Mouse (Mus musculus) liver, embryonic 11.5 days (tissue): Measurements from ENCODE around the gene Cox4i1. TPM values are rescaled to one million over a fixed set of nuclear protein-coding genes. Genes with fewer than 3 reads are reported as not detected.

Source experiments
- ATAC-seq: fragments of 200-750 bp; cut with Nextera tagmentation; replicated peaks from 2 replicates; pipeline ENCODE4 v1.8.0; 2017; ENCODE audit warnings: moderate number of reproducible peaks, mild to moderate bottlenecking, moderate TSS enrichment, moderate library complexity; ENCODE audit not compliant: low FRiP score
- DNase-seq: peaks from one replicate; pipeline ENCODE4 v3.0.0-alpha.2; 2017; ENCODE audit warnings: low spot score
- H3K27ac ChIP-seq: fragments of 300-500 bp; sonication (generic); 2 replicates; pipeline ENCODE4 v1.5.1; 2014; ENCODE audit warnings: mild to moderate bottlenecking, low read depth, low read length, control low read depth
- H3K27me3 ChIP-seq: fragments of 300-500 bp; sonication (generic); replicated peaks from 2 replicates; pipeline ENCODE4 v1.6.1; 2014; ENCODE audit warnings: low read length, mixed read lengths; ENCODE audit not compliant: control insufficient read depth, insufficient read depth
- H3K36me3 ChIP-seq: fragments of 300-500 bp; sonication (generic); 2 replicates; pipeline ENCODE4 v1.6.1; 2014; ENCODE audit warnings: mild to moderate bottlenecking, low read length, moderate library complexity, mixed read lengths; ENCODE audit not compliant: control insufficient read depth, insufficient read depth
- H3K4me1 ChIP-seq: fragments of 300-500 bp; sonication (generic); replicated peaks from 2 replicates; pipeline ENCODE4 v1.6.1; 2014; ENCODE audit warnings: low read length, mixed read lengths; ENCODE audit not compliant: control insufficient read depth, insufficient read depth
- H3K4me2 ChIP-seq: fragments of 300-500 bp; sonication (generic); 2 replicates; pipeline ENCODE4 v1.6.1; 2014; ENCODE audit warnings: mild to moderate bottlenecking, control low read depth, moderate library complexity
- H3K4me3 ChIP-seq: fragments of 300-500 bp; sonication (generic); 2 replicates; pipeline ENCODE4 v1.5.1; 2014; ENCODE audit warnings: low read depth, low read length, control low read depth
- H3K9ac ChIP-seq: fragments of 300-500 bp; sonication (generic); 2 replicates; pipeline ENCODE4 v1.6.1; 2014; ENCODE audit warnings: low read depth, low read length, control low read depth
- H3K9me3 ChIP-seq: fragments of 300-500 bp; sonication (generic); 2 replicates; pipeline ENCODE4 v1.6.1; 2016; ENCODE audit warnings: low read length, inconsistent platforms, mixed read lengths; ENCODE audit not compliant: control insufficient read depth
- WGBS: fragments of 180-500 bp; shearing (Covaris S2); extraction: QIAGEN DNeasy Blood & Tissue Kit; methylation state at CpG from one replicate; pipeline ENCODE4 v1.1.7; 2014; 5-methylcytosine and 5-hydroxymethylcytosine counted together
- polyA plus RNA-seq: library from polyadenylated mRNA; unstranded; fragments of >200 nt; fragmentation: Nextera tagmentation; extraction: Ambion mirVana; gene quantifications from 2 replicates; pipeline ENCODE4 v1.2.1, GENCODE M21; 2014

The Cox4i1 gene
- polyA plus RNA-seq, 1 experiment from 2014 or later, result 1,118 TPM

DNA sequence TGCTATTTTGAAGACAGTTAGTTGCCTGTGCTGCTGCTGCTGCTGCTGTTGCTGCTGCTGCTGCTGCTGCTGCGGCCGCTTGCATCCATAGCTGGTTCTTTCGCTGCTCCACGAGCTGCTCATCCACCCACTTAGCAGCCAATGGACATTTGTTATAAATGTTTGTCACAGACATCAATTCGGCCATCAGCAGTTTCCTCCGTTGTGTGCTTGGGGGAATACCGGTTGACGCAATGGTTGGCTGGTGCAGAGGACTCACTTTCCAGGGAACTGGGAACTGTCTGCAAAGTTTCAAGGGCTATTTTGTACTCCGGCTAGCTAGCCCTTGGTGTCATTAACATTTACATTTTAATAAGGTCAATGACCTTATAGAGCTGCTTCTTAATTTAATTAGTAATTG is 36.2 kb downstream of the Cox4i1 start:
- ATAC-seq (no peak), DNase-seq (no peak)
- Histone ChIP-seq H3K4me2 (no peak overlapping the region), H3K27me3 (no peaks in the 10 kb centered on the region), H3K4me3 (no peak overlapping the region), H3K9me3 (no peaks in the 10 kb centered on the region), H3K9ac (no peak overlapping the region), H3K36me3 (no peaks in the 10 kb centered on the region), H3K4me1 (peaks cover 6% of the 10 kb centered on the region; the same call in 1 of the 2 replicates), H3K27ac (no peak overlapping the region)
- 65% methylated on average over 9 of the region's 9 CpGs for WGBS

DNA sequence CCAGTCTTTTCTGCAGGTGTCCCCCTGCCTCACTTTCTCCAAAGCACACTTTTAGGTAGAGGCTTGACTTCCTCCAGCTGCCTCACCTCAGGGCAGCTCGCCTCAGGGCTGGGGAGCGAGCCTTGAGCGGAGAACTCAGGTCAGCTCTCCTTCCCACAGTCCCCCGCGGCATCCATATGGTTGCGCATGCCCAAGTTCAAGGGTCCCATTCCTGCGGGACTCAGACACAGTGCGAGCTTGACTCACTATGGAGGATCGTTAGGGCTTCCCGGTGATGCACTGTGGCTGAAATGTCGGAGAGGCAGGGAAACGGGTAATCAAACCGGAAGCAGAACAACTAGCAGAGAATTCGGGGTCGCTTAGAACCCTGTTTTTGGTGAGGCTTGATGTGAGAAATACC is 37.1 kb downstream of the Cox4i1 start:
- Histone ChIP-seq H3K4me3 (no peak overlapping the region), H3K9me3 (no peaks in the 10 kb centered on the region), H3K27ac (no peak overlapping the region), H3K36me3 (no peaks in the 10 kb centered on the region), H3K4me2 (no peak overlapping the region), H3K9ac (no peak overlapping the region), H3K27me3 (no peaks in the 10 kb centered on the region), H3K4me1 (peaks cover 6% of the 10 kb centered on the region; the same call in 1 of the 2 replicates)
- ATAC-seq, result no peak
- DNase-seq, result no peak
- 78% methylated on average over 15 of the region's 15 CpGs for WGBS

DNA sequence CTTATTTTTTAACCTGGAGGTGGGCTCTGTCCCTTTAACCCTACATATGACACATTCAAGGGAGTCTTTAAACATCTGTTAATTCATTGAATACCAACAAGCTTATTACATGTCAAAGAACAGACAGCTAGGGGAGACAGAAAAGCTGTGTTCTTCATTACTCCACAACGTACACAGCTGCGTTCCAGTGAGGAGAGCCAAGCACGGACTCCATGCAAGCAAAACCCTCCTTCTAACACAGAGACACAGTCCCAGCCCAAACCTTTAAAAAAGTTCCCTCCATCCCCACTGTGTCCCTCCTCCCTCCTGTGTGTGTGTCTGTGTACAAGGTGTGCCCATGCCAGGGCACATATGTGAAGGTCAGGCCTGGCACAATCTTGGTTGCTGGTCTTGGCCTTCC is 38.2 kb downstream of the Cox4i1 start:
- H3K9me3 ChIP-seq, result no peaks in the 10 kb centered on the region
- no peaks in the 10 kb centered on the region for H3K27me3 ChIP-seq
- H3K36me3 ChIP-seq, result no peaks in the 10 kb centered on the region
- no peak overlapping the region for H3K4me2 ChIP-seq
- no peak overlapping the region for H3K27ac ChIP-seq
- no peak overlapping the region for H3K4me3 ChIP-seq
- peaks cover 6% of the 10 kb centered on the region; the same call in 1 of the 2 replicates for H3K4me1 ChIP-seq
- ATAC-seq (no peak), DNase-seq (no peak)
- no peak overlapping the region for H3K9ac ChIP-seq
- WGBS, result 81% methylated on average over 3 of the region's 3 CpGs

DNA sequence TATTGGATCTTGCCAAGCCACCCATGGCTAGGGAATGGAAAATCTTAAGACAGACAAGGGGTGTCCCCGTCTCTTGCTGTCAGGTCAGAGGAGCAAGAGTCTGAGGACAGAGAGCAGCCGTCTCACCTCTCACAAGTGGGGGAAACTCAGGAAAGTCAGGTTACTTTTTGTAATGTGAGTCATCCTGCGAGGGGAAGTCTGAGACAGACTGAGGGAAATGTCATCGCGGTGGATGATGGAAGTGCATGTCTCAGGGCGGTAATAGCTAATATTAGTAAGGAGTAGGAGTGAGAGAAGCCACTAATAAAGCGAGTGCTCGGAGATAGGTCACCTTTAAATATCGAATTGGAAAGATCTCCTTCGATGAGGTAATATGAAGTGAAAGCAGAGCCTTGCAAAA is 41.2 kb downstream of the Cox4i1 start:
- Histone ChIP-seq H3K4me3 (no peak overlapping the region), H3K27me3 (no peaks in the 10 kb centered on the region), H3K9me3 (no peaks in the 10 kb centered on the region), H3K27ac (no peak overlapping the region), H3K4me1 (no peaks in the 10 kb centered on the region), H3K9ac (no peak overlapping the region), H3K36me3 (no peaks in the 10 kb centered on the region), H3K4me2 (no peak overlapping the region)
- DNase-seq (no peak), ATAC-seq (no peak)
- 62% methylated on average over 10 of the region's 10 CpGs for WGBS

DNA sequence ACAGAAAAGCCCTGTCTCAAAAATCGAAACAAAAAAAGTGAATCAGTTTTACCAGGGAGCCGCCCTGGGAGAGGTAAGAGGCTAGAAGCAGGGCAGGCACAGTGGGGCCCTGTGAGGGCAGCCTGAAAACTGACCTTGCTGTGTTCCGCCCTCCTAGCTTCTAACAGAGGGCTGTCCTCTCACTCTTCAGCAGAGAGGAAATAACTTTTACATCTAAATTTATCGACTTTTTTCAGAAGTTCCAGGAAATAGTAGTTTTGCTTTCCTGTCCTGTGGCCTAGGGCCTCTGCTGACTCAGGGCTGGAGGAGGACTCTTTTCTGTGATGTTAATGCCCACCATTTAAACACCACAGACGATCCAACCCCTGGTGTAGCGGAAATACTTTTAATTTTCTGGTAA is 47.2 kb downstream of the Cox4i1 start:
- Histone ChIP-seq H3K27ac (no peak overlapping the region), H3K36me3 (no peaks in the 10 kb centered on the region), H3K4me1 (no peaks in the 10 kb centered on the region), H3K4me2 (no peak overlapping the region), H3K4me3 (no peak overlapping the region), H3K9ac (no peak overlapping the region), H3K27me3 (no peaks in the 10 kb centered on the region), H3K9me3 (no peaks in the 10 kb centered on the region)
- 52% methylated on average over 6 of the region's 6 CpGs for WGBS
- ATAC-seq (no peak), DNase-seq (no peak)

DNA sequence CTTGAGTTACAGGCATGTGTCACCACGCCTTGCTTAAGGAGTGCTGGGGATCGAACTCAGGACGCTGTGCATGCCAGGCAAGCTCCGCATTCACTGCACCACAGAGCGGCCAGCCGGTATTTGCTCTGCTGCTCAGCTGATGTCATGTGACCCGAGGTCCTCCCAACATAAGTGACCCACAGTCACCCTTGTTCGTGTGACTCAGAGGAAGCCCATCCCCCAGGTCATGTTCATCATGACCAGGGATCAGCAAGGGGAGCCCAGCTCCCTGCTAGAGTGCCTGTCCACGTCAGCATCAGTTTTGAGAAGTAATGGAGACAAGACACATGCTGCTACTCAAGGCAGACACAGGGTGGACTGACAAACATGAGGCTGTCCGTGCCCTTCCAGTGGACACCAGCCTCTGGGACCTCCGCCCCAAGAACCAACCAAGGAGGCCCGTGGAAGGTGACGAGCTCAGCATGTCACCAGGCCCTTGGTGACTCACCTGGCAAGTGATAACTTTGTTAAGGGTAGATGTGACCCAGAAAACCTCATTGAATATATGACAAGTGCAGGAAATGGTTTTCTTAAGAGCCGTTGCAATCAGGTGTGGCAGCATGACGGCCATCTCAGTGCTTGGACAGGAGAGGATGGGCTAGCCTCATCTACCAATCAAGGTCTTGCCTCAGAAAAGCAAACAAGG is 48.1 kb downstream of the Cox4i1 start:
- WGBS, result 65% methylated on average over 15 of the region's 15 CpGs
- Histone ChIP-seq H3K36me3 (no peaks in the 10 kb centered on the region), H3K27ac (no peak overlapping the region), H3K9ac (no peak overlapping the region), H3K4me1 (no peaks in the 10 kb centered on the region), H3K27me3 (no peaks in the 10 kb centered on the region), H3K9me3 (no peaks in the 10 kb centered on the region), H3K4me3 (no peak overlapping the region), H3K4me2 (no peak overlapping the region)
- DNase-seq (no peak), ATAC-seq (no peak)

DNA sequence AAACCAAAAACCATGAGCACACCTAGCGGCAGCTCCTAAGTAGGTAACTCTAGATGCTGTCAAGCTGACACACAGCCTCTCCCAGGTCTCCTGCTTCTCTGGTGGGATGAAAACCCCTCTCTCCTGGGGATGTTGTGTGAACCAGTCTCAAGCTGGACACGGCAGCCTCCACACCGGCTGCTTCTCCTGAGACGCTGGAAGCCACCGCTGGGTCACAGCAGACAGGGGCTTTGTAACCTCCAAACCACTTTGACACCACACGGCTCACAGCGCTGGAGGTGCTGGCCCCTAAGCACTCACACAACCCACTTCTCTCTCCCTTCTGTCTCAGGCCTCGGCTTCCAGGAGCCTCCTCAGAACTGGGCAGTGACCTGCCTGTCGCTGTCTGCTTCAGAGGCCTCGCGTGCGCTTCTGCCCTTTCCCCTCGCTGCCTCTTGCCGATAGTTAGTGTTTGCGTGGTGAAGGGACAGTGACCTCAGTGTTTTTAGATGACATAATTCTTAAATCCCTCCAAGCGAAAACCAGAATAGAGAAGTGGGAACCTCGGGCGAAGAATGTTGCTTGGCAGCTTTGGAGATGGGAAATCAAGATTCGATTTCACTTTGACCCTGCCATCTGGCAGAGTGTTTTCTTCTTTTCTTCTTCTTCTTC is 51.7 kb downstream of the Cox4i1 start:
- no peaks in the 10 kb centered on the region for H3K4me1 ChIP-seq
- no peaks in the 10 kb centered on the region for H3K36me3 ChIP-seq
- H3K9ac ChIP-seq, result no peak overlapping the region
- H3K27ac ChIP-seq, result no peak overlapping the region
- WGBS, result 62% methylated on average over 19 of the region's 19 CpGs
- ATAC-seq (no peak), DNase-seq (no peak)
- no peak overlapping the region for H3K4me2 ChIP-seq
- H3K4me3 ChIP-seq, result no peak overlapping the region
- no peaks in the 10 kb centered on the region for H3K27me3 ChIP-seq
- peaks cover 4% of the 10 kb centered on the region; the same call in 1 of the 2 replicates for H3K9me3 ChIP-seq

DNA sequence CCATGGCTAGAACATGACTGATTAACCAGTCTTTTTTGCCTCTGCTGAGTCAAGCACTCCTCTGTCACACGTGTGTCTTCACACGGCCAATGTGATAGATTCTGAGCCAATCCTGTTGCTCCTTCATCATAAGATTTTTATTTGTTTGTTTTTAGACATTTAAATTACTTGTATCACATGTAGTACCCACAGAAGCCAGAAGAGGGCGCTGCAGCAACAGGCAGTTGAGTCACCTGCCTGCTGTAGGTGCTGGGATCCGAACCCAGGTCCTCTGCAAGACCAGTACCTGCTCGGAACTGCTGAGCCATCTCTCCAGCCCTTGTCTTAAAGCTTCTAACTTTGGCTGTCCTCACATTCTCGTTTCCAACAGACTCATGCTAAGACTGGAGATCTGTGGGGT is 55.0 kb downstream of the Cox4i1 start:
- H3K27me3 ChIP-seq, result no peaks in the 10 kb centered on the region
- no peaks in the 10 kb centered on the region for H3K36me3 ChIP-seq
- peaks cover 4% of the 10 kb centered on the region; the same call in 1 of the 2 replicates for H3K9me3 ChIP-seq
- 63% methylated on average over 6 of the region's 6 CpGs for WGBS
- H3K4me2 ChIP-seq, result no peak overlapping the region
- DNase-seq (no peak), ATAC-seq (no peak)
- H3K27ac ChIP-seq, result no peak overlapping the region
- no peak overlapping the region for H3K9ac ChIP-seq
- H3K4me1 ChIP-seq, result no peaks in the 10 kb centered on the region
- no peak overlapping the region for H3K4me3 ChIP-seq
